Mouse (Mus musculus): ENCODE measurements at regions not wholly inside any gene's neighbourhood (a gene's known extent, or its start where the extent isn't known, plus 50 kb on each side); places are given as distances from the start of the nearest gene placed in this dataset.

- no peak for TF ChIP-seq POLR2A (IDR thresholded peaks at IDR 0.05; ENCODE audit: control insufficient read depth, extremely low read depth, insufficient read depth, low read length, poor library complexity)
- no peak for TF ChIP-seq CTCF (IDR thresholded peaks at IDR 0.05; ENCODE audit: borderline replicate concordance, control insufficient read depth, extremely low read depth, insufficient read depth, low read length, poor library complexity)
Measured at GRCm38 (mm10) chr13:32560666-32561065, 222.1 kb upstream of the Gmds start.

Measured in thymus, adult 2 months (tissue).